Mouse (Mus musculus) ovary, adult 10 weeks (tissue): ENCODE data around the gene Larp1b. TPM values are rescaled to one million over a fixed set of nuclear protein-coding genes. Genes with fewer than 3 reads are reported as not detected.

Source experiments
- polyA plus RNA-seq: library from polyadenylated mRNA; stranded (reverse); fragments of 350-450 nt; fragmentation: Illumina TruSeq; extraction: RNeasy Lipid Tissue Mini Kit (QIAGEN cat#74804); gene quantifications from one replicate; pipeline ENCODE4 v1.2.3, GENCODE M21; 2014

Larp1b gene
- polyA plus RNA-seq: 36.2 TPM

GRCm38 (mm10) chr3:40949170-40949902, at the start of gene Larp1b:
Gene Larp1b, plus strand, starts transcription at chr3:40949828.

GRCm38 (mm10) chr3:40902443-40902842, 47.2 kb upstream of the Larp1b start, which contains the start of gene 1700034I23Rik:
Gene 1700034I23Rik, minus strand, starts transcription at chr3:40902543.

GRCm38 (mm10) chr3:41082885-41083789, 133.5 kb downstream of the Larp1b start, which contains the start of gene Pgrmc2:
Gene Pgrmc2, minus strand, starts transcription at chr3:41083046.

Other genes with a start within 250 kb of the Larp1b start
- gene Slc25a31, start 241.0 kb upstream of the Larp1b start, polyA plus RNA-seq: 4.4 TPM
- gene Hspa4l, start 205.3 kb upstream of the Larp1b start, polyA plus RNA-seq: 96.7 TPM
- gene Plk4, start 149.8 kb upstream of the Larp1b start, polyA plus RNA-seq: 67.4 TPM
- 24.9 TPM for gene Mfsd8, start 102.9 kb upstream of the Larp1b start, polyA plus RNA-seq
- gene Abhd18, start 102.9 kb upstream of the Larp1b start, polyA plus RNA-seq: 12.5 TPM
- not detected for gene 1700034I23Rik, start 47.3 kb upstream of the Larp1b start, polyA plus RNA-seq
- 116 TPM for gene Pgrmc2, start 133.2 kb downstream of the Larp1b start, polyA plus RNA-seq